Mouse (Mus musculus): ENCODE measurements around the gene Arpc2. TPM values are rescaled to one million over a fixed set of nuclear protein-coding genes. Genes with fewer than 3 reads are reported as not detected.

The Arpc2 gene
- 381 TPM for polyA plus RNA-seq (2014; fragmentation: Illumina TruSeq; extraction: RNeasy Lipid Tissue Mini Kit (QIAGEN cat#74804); ENCODE audit: low read depth, low replicate concordance)

DNA sequence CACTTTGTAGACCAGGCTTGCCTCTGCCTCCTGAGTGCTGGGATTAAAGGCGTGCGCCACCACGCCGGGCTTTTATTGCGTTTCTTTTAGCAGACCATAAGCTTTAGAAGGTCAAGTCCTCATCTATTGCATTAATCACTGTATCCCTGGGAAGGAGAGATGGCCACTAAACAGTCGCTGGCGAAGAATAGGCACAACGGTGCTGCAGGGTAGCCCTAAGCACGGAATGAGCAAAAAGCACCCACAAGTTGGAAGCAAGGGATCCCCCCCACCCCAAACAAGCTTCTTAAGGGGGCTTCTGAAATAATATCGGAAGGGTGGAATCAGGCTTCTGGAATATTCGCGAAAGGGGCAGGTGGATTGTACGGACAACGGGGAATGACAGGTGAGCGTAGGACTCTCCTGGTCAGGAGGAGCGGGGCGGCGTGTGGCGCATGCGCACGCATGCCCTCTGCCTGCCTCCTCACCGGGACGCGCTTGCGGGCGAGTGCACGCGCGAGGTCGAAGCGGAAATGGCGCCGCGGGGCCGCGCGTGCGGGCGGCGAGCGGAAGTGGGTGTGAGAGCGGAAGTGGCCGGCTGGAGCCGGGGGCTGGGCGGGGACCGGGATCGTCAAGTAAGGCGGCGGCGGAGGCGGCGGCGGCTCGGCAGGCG lies at the start of gene Arpc2:
Arpc2 (plus strand) TSS at position 147 of the 652 bp plus-strand sequence.

GRCm38 (mm10) chr1:74194445-74194844 lies 41.4 kb upstream of the Arpc2 start, which contains the start of gene Cxcr1:
Gene Cxcr1, minus strand, starts transcription at chr1:74194631.

DNA sequence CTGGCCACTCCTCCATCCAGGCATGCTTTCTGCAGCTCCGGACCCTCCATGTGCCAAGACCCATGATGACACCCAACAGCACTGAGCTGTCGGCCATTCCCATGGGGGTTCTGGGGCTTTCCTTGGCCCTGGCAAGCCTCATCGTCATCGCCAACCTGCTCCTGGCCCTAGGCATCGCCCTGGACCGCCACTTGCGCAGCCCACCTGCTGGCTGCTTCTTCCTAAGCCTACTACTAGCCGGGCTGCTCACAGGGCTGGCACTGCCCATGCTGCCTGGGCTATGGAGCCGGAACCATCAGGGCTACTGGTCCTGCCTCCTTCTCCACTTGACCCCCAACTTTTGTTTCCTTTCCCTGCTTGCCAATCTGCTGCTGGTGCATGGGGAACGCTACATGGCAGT lies 42.7 kb downstream of the Arpc2 start, which contains the start of gene Gpbar1:
Gpbar1 (plus strand) TSS at position 13 of the 400 bp plus-strand sequence.

GRCm38 (mm10) chr1:74284543-74285160 lies 48.8 kb downstream of the Arpc2 start, which contains the start of the genes Aamp and Pnkd:
Gene Aamp, minus strand, starts transcription at chr1:74284738.
Gene Pnkd, plus strand, starts transcription at chr1:74284930.

GRCm38 (mm10) chr1:74305522-74305921 lies 69.6 kb downstream of the Arpc2 start, which contains the start of gene Tmbim1:
Gene Tmbim1, minus strand, starts transcription at chr1:74305622.

Other genes with a start within 250 kb of the Arpc2 start
- 64.9 TPM for gene Tns1, start 111.6 kb upstream of the Arpc2 start, polyA plus RNA-seq (2014; fragmentation: Illumina TruSeq; extraction: RNeasy Lipid Tissue Mini Kit (QIAGEN cat#74804); ENCODE audit: low read depth, low replicate concordance)
- gene Rufy4, start 110.5 kb upstream of the Arpc2 start, polyA plus RNA-seq (2014; fragmentation: Illumina TruSeq; extraction: RNeasy Lipid Tissue Mini Kit (QIAGEN cat#74804); ENCODE audit: low read depth, low replicate concordance) = 0.57 TPM
- gene Cxcr2, start 82.1 kb upstream of the Arpc2 start, polyA plus RNA-seq (2014; fragmentation: Illumina TruSeq; extraction: RNeasy Lipid Tissue Mini Kit (QIAGEN cat#74804); ENCODE audit: low read depth, low replicate concordance) = not detected
- gene Cxcr1, start 41.5 kb upstream of the Arpc2 start, polyA plus RNA-seq (2014; fragmentation: Illumina TruSeq; extraction: RNeasy Lipid Tissue Mini Kit (QIAGEN cat#74804); ENCODE audit: low read depth, low replicate concordance) = not detected
- not detected for gene Gpbar1, start 42.5 kb downstream of the Arpc2 start, polyA plus RNA-seq (2014; fragmentation: Illumina TruSeq; extraction: RNeasy Lipid Tissue Mini Kit (QIAGEN cat#74804); ENCODE audit: low read depth, low replicate concordance)
- gene Aamp, start 48.7 kb downstream of the Arpc2 start, polyA plus RNA-seq (2014; fragmentation: Illumina TruSeq; extraction: RNeasy Lipid Tissue Mini Kit (QIAGEN cat#74804); ENCODE audit: low read depth, low replicate concordance) = 4.0 TPM
- gene Pnkd, start 48.8 kb downstream of the Arpc2 start, polyA plus RNA-seq (2014; fragmentation: Illumina TruSeq; extraction: RNeasy Lipid Tissue Mini Kit (QIAGEN cat#74804); ENCODE audit: low read depth, low replicate concordance) = 4.9 TPM
- gene Tmbim1, start 69.5 kb downstream of the Arpc2 start, polyA plus RNA-seq (2014; fragmentation: Illumina TruSeq; extraction: RNeasy Lipid Tissue Mini Kit (QIAGEN cat#74804); ENCODE audit: low read depth, low replicate concordance) = 13.5 TPM
- 0.28 TPM for gene Catip, start 126.0 kb downstream of the Arpc2 start, polyA plus RNA-seq (2014; fragmentation: Illumina TruSeq; extraction: RNeasy Lipid Tissue Mini Kit (QIAGEN cat#74804); ENCODE audit: low read depth, low replicate concordance)
- gene Slc11a1, start 139.1 kb downstream of the Arpc2 start, polyA plus RNA-seq (2014; fragmentation: Illumina TruSeq; extraction: RNeasy Lipid Tissue Mini Kit (QIAGEN cat#74804); ENCODE audit: low read depth, low replicate concordance) = not detected
- gene Ctdsp1, start 155.4 kb downstream of the Arpc2 start, polyA plus RNA-seq (2014; fragmentation: Illumina TruSeq; extraction: RNeasy Lipid Tissue Mini Kit (QIAGEN cat#74804); ENCODE audit: low read depth, low replicate concordance) = 19.7 TPM
- 29.1 TPM for gene Vil1, start 173.3 kb downstream of the Arpc2 start, polyA plus RNA-seq (2014; fragmentation: Illumina TruSeq; extraction: RNeasy Lipid Tissue Mini Kit (QIAGEN cat#74804); ENCODE audit: low read depth, low replicate concordance)